Mouse (Mus musculus) heart, embryonic 15.5 days (tissue): ENCODE results near the gene Ubr2. TPM values are rescaled to one million over a fixed set of nuclear protein-coding genes. Genes with fewer than 3 reads are reported as not detected.

ENCODE experiments used
- ATAC-seq: fragments of 200-750 bp; cut with Nextera tagmentation; replicated peaks from 2 replicates; pipeline ENCODE4 v1.8.0; 2017; ENCODE audit warnings: low read depth, moderate TSS enrichment; ENCODE audit not compliant: insufficient number of reproducible peaks, insufficient read depth, low FRiP score
- H3K27ac ChIP-seq: fragments of 300-500 bp; sonication (generic); 2 replicates; pipeline ENCODE4 v1.5.1; 2015; ENCODE audit warnings: mild to moderate bottlenecking, inconsistent platforms
- H3K27me3 ChIP-seq: fragments of 300-500 bp; sonication (generic); 2 replicates; pipeline ENCODE4 v1.6.1; 2015; ENCODE audit warnings: inconsistent platforms
- H3K36me3 ChIP-seq: fragments of 300-500 bp; sonication (generic); 2 replicates; pipeline ENCODE4 v1.6.1; 2015; ENCODE audit warnings: mild to moderate bottlenecking, inconsistent platforms
- H3K4me1 ChIP-seq: fragments of 300-500 bp; sonication (generic); replicated peaks from 2 replicates; pipeline ENCODE4 v1.6.1; 2015; ENCODE audit warnings: inconsistent platforms
- H3K4me2 ChIP-seq: fragments of 300-500 bp; sonication (generic); 2 replicates; pipeline ENCODE4 v1.6.1; 2015; ENCODE audit warnings: inconsistent platforms, mild to moderate bottlenecking, moderate library complexity
- H3K4me3 ChIP-seq: fragments of 300-500 bp; sonication (generic); 2 replicates; pipeline ENCODE4 v1.5.1; 2015; ENCODE audit warnings: mild to moderate bottlenecking, inconsistent platforms
- H3K9ac ChIP-seq: fragments of 300-500 bp; sonication (generic); 2 replicates; pipeline ENCODE4 v1.6.1; 2015; ENCODE audit warnings: mild to moderate bottlenecking, inconsistent platforms
- H3K9me3 ChIP-seq: fragments of 300-500 bp; sonication (generic); replicated peaks from 2 replicates; pipeline ENCODE4 v1.6.1; 2016; ENCODE audit warnings: inconsistent platforms
- WGBS: fragments of 180-500 bp; shearing (Covaris S2); methylation state at CpG from one replicate; pipeline ENCODE4 v1.1.7; 2015; ENCODE audit warnings: mixed read lengths; 5-methylcytosine and 5-hydroxymethylcytosine counted together
- polyA plus RNA-seq: library from polyadenylated mRNA; unstranded; fragments of >200 nt; fragmentation: Nextera tagmentation; extraction: Ambion mirVana; gene quantifications from 2 replicates; pipeline ENCODE4 v1.2.1, GENCODE M21; 2015

Gene Ubr2
- polyA plus RNA-seq, 1 experiment from 2014 or later = 14.4 TPM

GRCm38 (mm10) chr17:47033643-47034042, 23.3 kb upstream of the Ubr2 start:
- H3K36me3 ChIP-seq = no peaks in the 10 kb centered on the region
- no peak overlapping the region for H3K27ac ChIP-seq
- no peak overlapping the region for H3K9ac ChIP-seq
- no peaks in the 10 kb centered on the region for H3K9me3 ChIP-seq
- no peak overlapping the region for H3K4me2 ChIP-seq
- 0 out of 2 replicates have a peak, but pooled peaks cover under 1% of the 10 kb centered on the region for H3K4me1 ChIP-seq
- H3K4me3 ChIP-seq = no peak overlapping the region
- peaks cover 7% of the 10 kb centered on the region; the same call in 1 of the 2 replicates for H3K27me3 ChIP-seq
- ATAC-seq = no peak
- WGBS = 2% methylated on average over 4 of the region's 4 CpGs

GRCm38 (mm10) chr17:47024805-47025204, 14.4 kb upstream of the Ubr2 start:
- 59% methylated on average over 1 of the region's 1 CpGs for WGBS
- H3K4me2 ChIP-seq = no peak overlapping the region
- H3K9ac ChIP-seq = no peak overlapping the region
- H3K27ac ChIP-seq = no peak overlapping the region
- H3K27me3 ChIP-seq = peaks cover 5% of the 10 kb centered on the region; the same call in 1 of the 2 replicates
- H3K4me3 ChIP-seq = no peak overlapping the region
- H3K9me3 ChIP-seq = no peaks in the 10 kb centered on the region
- H3K4me1 ChIP-seq = no peaks in the 10 kb centered on the region
- no peak for ATAC-seq
- no peaks in the 10 kb centered on the region for H3K36me3 ChIP-seq

GRCm38 (mm10) chr17:47023369-47023768, 13.0 kb upstream of the Ubr2 start:
- H3K4me1 ChIP-seq = no peaks in the 10 kb centered on the region
- 64% methylated on average over 1 of the region's 1 CpGs for WGBS
- ATAC-seq = no peak
- 0 out of 2 replicates have a peak, but pooled peaks cover 2% of the 10 kb centered on the region for H3K27me3 ChIP-seq
- no peak overlapping the region for H3K9ac ChIP-seq
- no peak overlapping the region for H3K27ac ChIP-seq
- H3K9me3 ChIP-seq = no peaks in the 10 kb centered on the region
- H3K36me3 ChIP-seq = no peaks in the 10 kb centered on the region
- no peak overlapping the region for H3K4me3 ChIP-seq
- H3K4me2 ChIP-seq = no peak overlapping the region

DNA sequence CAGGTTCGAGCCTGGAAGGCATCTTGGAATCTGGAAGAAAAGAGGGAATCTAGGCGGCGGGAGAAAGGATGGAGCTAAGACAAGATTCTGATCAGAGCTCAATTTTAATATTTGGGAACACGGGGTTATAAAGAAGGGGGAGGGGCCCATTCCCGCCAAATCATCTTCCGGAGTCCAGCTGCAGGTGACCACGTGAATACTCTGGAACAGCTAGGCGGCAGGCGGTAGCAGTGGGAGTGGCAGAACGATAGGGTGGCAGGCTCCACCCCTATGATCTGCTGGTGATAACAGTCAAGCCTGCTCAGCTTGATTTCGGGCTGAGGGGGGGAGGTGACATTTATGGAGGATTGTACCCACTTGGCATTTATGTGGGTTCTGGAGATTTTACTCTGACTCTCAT, 2.5 kb upstream of the Ubr2 start:
- Histone ChIP-seq H3K36me3 (no peaks in the 10 kb centered on the region), H3K27ac (no peak overlapping the region), H3K27me3 (peaks cover 5% of the 10 kb centered on the region; the same call in 1 of the 2 replicates), H3K9me3 (no peaks in the 10 kb centered on the region), H3K4me1 (peaks cover 12% of the 10 kb centered on the region), H3K4me2 (no peak overlapping the region), H3K4me3 (no peak overlapping the region), H3K9ac (no peak overlapping the region)
- no peak for ATAC-seq
- 41% methylated on average over 11 of the region's 11 CpGs for WGBS

DNA sequence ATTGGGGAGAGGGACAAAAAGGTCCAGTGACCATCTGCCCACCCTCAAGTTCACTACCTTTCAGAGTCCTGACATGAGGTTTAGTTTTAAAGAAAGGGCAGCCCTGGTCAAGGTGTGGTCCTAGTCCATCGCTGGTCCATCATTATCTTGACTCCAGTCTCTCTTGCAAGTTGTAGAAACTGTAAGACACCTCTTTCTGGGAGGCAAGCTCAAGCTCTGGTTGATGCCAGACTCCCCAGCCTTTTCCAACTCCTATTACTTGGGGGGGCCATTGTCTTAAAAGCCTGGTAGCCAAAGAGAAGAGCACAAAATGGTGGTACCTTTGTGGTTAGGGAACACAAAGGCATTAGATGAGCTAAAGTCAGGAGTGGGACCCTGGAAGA, 1.3 kb upstream of the Ubr2 start:
- 0 out of 2 replicates have a peak, but pooled peaks cover 5% of the 10 kb centered on the region for H3K36me3 ChIP-seq
- no peak overlapping the region for H3K4me2 ChIP-seq
- no peak for ATAC-seq
- H3K4me1 ChIP-seq = peaks cover 21% of the 10 kb centered on the region
- no peak overlapping the region for H3K27ac ChIP-seq
- WGBS = 83% methylated on average over 1 of the region's 1 CpGs
- H3K9me3 ChIP-seq = no peaks in the 10 kb centered on the region
- peaks cover 5% of the 10 kb centered on the region; the same call in 1 of the 2 replicates for H3K27me3 ChIP-seq
- no peak overlapping the region for H3K4me3 ChIP-seq
- no peak overlapping the region for H3K9ac ChIP-seq

DNA sequence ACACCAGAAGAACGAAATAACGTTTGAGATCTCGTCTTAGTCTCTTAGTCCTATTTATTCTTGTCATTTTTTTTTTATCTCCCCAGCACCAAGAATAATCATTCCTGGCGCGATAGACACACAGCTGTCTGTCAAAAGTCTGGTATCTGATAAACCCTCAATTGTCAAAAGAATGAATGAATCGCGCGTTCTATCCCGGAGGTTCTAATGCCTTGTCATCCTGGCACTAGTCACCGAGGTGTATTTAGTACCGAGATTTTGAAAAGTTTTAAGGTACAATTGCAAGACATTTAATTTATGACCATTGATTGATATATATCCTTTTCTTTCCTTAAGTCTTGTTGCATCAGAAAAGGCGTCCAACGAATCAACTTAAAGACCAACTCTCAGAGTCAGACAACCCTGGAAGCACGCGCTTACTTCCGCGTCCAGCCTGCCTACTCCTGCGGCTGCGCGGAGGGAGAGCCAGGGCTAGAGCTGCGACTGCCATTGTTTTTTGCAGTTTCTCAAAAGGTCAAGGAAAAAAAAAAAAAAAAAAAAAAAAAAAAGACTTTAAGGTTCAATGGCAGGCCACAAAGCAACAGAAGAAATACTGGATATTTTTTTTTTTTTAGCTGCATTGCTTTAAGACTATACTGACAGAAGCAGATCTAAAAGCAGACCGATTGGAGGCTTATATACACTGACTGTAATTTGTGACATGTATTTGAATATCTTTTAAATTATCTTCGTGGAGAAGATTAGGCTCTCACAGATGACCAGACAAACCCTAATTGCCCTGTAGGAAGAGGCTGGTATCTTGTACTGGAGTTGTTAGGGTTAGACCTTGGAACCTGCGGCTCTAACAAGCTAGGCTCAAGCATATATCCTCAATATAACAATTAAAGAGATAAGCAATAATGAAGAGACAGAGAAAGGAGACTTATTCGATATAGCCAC, 635 bp upstream of the Ubr2 start:
- Histone ChIP-seq H3K9me3 (no peaks in the 10 kb centered on the region), H3K27me3 (peaks cover 5% of the 10 kb centered on the region; the same call in 1 of the 2 replicates), H3K36me3 (0 out of 2 replicates have a peak, but pooled peaks cover 7% of the 10 kb centered on the region), H3K9ac (no peak overlapping the region), H3K4me1 (peaks cover 28% of the 10 kb centered on the region), H3K4me2 (peak overlapping the region; percentile 71), H3K4me3 (peak overlapping the region; percentile 87), H3K27ac (peak overlapping the region; percentile 98)
- WGBS = 11% methylated on average over 25 of the region's 25 CpGs
- peak; percentile 51; the same call in 1 of the 2 replicates for ATAC-seq

GRCm38 (mm10) chr17:47009546-47009897, 834 bp downstream of the Ubr2 start:
- peak overlapping the region; percentile 98 for H3K27ac ChIP-seq
- H3K4me1 ChIP-seq = peaks cover 39% of the 10 kb centered on the region
- H3K36me3 ChIP-seq = 0 out of 2 replicates have a peak, but pooled peaks cover 7% of the 10 kb centered on the region
- no peak for ATAC-seq
- H3K9me3 ChIP-seq = no peaks in the 10 kb centered on the region
- peaks cover 5% of the 10 kb centered on the region; the same call in 1 of the 2 replicates for H3K27me3 ChIP-seq
- under 1% methylated on average over 13 of the region's 13 CpGs for WGBS
- H3K4me3 ChIP-seq = peak overlapping the region; percentile 87
- peak overlapping the region; percentile 71 for H3K4me2 ChIP-seq
- H3K9ac ChIP-seq = peak overlapping the region; percentile 94

DNA sequence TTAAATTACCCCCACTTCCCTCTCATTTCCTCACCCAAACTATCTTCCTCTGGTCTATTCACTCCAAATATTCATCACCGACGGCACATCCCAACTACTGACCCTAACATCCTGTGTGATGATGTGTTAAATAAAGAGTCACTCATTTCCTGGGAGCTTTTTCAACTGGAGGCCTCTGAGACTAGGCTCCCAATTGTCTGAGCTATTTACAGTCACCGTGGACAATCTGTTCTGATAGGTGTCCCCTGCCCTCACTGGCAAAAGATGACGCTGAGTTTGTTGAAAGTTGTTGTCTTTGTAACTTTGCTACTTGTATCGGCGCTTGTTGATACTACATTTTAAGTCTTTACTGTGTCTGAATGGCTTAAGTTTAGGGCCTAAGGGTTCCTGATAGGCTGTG, 1.3 kb downstream of the Ubr2 start:
- Histone ChIP-seq H3K4me2 (peak overlapping the region; percentile 71), H3K9me3 (no peaks in the 10 kb centered on the region), H3K9ac (peak overlapping the region; percentile 94), H3K4me3 (peak overlapping the region; percentile 87), H3K36me3 (0 out of 2 replicates have a peak, but pooled peaks cover 7% of the 10 kb centered on the region), H3K4me1 (peaks cover 40% of the 10 kb centered on the region), H3K27ac (peak overlapping the region; percentile 98), H3K27me3 (peaks cover 5% of the 10 kb centered on the region; the same call in 1 of the 2 replicates)
- WGBS = 6% methylated on average over 6 of the region's 6 CpGs
- no peak for ATAC-seq

DNA sequence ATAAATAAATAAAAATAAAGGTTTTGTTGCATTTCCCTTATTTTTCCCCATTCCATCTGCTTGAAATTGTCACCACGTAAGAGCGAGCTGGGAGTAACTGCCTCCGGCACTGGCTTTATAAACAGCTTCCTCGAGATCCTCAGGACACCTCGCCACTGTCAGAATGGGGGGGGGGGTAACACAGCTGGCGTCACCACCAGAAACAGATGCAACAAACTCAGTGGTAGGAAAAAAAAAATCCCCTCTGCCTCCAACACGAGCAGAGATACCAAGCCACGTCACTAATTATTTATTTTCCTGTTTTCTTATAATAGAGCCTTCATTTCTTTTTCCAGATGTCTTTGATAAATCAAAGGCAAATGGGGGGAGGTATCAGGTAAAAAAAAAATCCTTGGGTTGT, 1.9 kb downstream of the Ubr2 start:
- H3K4me1 ChIP-seq = peaks cover 40% of the 10 kb centered on the region
- H3K36me3 ChIP-seq = 0 out of 2 replicates have a peak, but pooled peaks cover 7% of the 10 kb centered on the region
- peak overlapping the region; percentile 71 for H3K4me2 ChIP-seq
- WGBS = 35% methylated on average over 8 of the region's 8 CpGs
- peak overlapping the region; percentile 87 for H3K4me3 ChIP-seq
- no peak for ATAC-seq
- H3K27me3 ChIP-seq = peaks cover 3% of the 10 kb centered on the region; the same call in 1 of the 2 replicates
- H3K9me3 ChIP-seq = no peaks in the 10 kb centered on the region
- peak overlapping the region; percentile 98 for H3K27ac ChIP-seq
- peak overlapping the region; percentile 94; the same call in 1 of the 2 replicates for H3K9ac ChIP-seq

- ATAC-seq = no peak
- WGBS = 87% methylated on average over 9 of the region's 9 CpGs
- peak overlapping the region; percentile 29 for H3K27ac ChIP-seq
Measured at GRCm38 (mm10) chr17:47006741-47007140, 3.6 kb downstream of the Ubr2 start.

DNA sequence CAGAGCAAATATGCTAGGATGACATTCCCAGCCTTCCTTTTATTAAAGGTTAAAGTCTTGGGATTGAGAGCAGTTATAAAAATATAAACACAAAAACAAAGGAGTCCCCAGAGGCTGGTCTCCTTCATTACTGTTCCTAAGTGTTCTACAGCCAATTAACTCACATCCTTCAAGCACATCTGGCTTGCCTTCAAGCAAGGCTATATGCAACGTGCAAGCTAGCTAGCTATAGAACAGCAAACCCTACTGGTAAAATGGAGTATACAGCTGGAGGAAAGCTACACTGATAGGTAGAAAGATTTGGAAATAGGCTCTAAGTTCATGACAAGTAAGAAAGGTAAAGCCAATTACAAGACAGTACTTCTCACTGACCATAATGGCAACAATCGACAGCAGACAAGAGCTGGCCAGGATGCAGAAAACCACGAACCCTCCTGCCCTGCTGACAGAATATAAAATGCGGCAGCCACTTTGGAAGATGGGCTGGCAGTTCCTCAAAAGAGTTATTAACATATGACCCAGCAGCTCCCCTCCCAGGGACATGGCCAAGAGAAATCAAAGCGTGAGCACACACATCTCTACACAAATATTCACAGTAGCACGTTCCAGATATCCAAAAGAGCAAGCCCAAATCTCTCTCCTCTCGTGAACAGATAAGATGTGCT, 4.5 kb downstream of the Ubr2 start:
- H3K4me1 ChIP-seq = peaks cover 44% of the 10 kb centered on the region

More at GRCm38 (mm10) chr17:47006741-47007140, 3.6 kb downstream of the Ubr2 start:
- H3K4me2 ChIP-seq = peak overlapping the region; percentile 15; the same call in 1 of the 2 replicates
- no peak overlapping the region for H3K4me3 ChIP-seq
- 0 out of 2 replicates have a peak, but pooled peaks cover 7% of the 10 kb centered on the region for H3K36me3 ChIP-seq
- no peaks in the 10 kb centered on the region for H3K9me3 ChIP-seq
- H3K9ac ChIP-seq = no peak overlapping the region
- no peaks in the 10 kb centered on the region for H3K27me3 ChIP-seq
- H3K4me1 ChIP-seq = peaks cover 44% of the 10 kb centered on the region

More for the DNA sequence above, 4.5 kb downstream of the Ubr2 start:
- H3K27ac ChIP-seq = peak overlapping the region; percentile 29; the same call in 1 of the 2 replicates
- 0 out of 2 replicates have a peak, but pooled peaks cover 7% of the 10 kb centered on the region for H3K36me3 ChIP-seq
- ATAC-seq = no peak
- WGBS = 25% methylated on average over 7 of the region's 7 CpGs
- H3K27me3 ChIP-seq = no peaks in the 10 kb centered on the region
- H3K9ac ChIP-seq = no peak overlapping the region
- peak overlapping the region; percentile 15 for H3K4me2 ChIP-seq
- H3K4me3 ChIP-seq = no peak overlapping the region
- H3K9me3 ChIP-seq = no peaks in the 10 kb centered on the region
